Comparison of ENCODE assay signal across 8 mouse cellular contexts in genomic region chr1:191395871-191396433, GRCm38 (mm10). TPM values are rescaled to one million over a fixed set of nuclear protein-coding genes. Genes with fewer than 3 reads are reported as not detected.
DNase-seq lines count a peak whose midpoint lies in the region; ATAC-seq and TF ChIP-seq lines count a peak whose summit lies in the region.

No protein-coding gene starts in this region.

- H3K27me3 ChIP-seq in heart, embryonic 14.5 days (ENCODE audit: control insufficient read depth, insufficient read depth, low read length) = no peaks in the 10 kb centered on the region
- no peaks in the 10 kb centered on the region for H3K27me3 ChIP-seq in lung, postnatal 0 days (replicated peaks; ENCODE audit: insufficient read depth, low read length)

- DNase-seq in A20 (ENCODE audit: low read depth, low spot score) (peak; percentile 76), NIH3T3 (ENCODE audit: low read depth) (peak; percentile 58)
- DNase-seq in embryo, embryonic 9.5 days (ENCODE audit: extremely low spot score) = peak; percentile 56
- DNase-seq in kidney, postnatal 14 days = peak; percentile 69
- peak; percentile 40 for DNase-seq in lung, postnatal 0 days (ENCODE audit: low spot score)
- peak; percentile 48 for DNase-seq in right cerebral cortex, postnatal 4 days
- peak; percentile 46 to 60 for DNase-seq in urinary bladder, postnatal 36 days (ENCODE audit: low spot score in 2 of 2)

- H3K9ac ChIP-seq in heart, embryonic 14.5 days (ENCODE audit: low read length) = peak overlapping the region; percentile 97
- peak overlapping the region; percentile 92 for H3K9ac ChIP-seq in lung, postnatal 0 days (replicated peaks; ENCODE audit: low read depth)

- WGBS in heart, embryonic 14.5 days = under 1% methylated on average over 35 of the region's 43 CpGs
- WGBS in lung, postnatal 0 days = 0% methylated on average over 34 of the region's 43 CpGs

- H3K4me3 ChIP-seq in heart, embryonic 14.5 days (ENCODE audit: control insufficient read depth in 1 of 2, insufficient read depth in 1 of 2, low read depth in 1 of 2, low read length in 2 of 2) = peak overlapping the region; percentile 75 to 93
- H3K4me3 ChIP-seq in lung, postnatal 0 days (ENCODE audit: low read depth, low read length) = peak overlapping the region; percentile 94

- peak overlapping the region; percentile 74 for H3K4me2 ChIP-seq in heart, embryonic 14.5 days (ENCODE audit: low read length)
- peak overlapping the region; percentile 70 for H3K4me2 ChIP-seq in lung, postnatal 0 days (replicated peaks; ENCODE audit: low read depth, low read length)

- peak overlapping the region; percentile 87 to 97 for H3K27ac ChIP-seq in heart, embryonic 14.5 days (replicated peaks in 1 of 2; ENCODE audit: control insufficient read depth in 1 of 2, insufficient read depth in 1 of 2, low read depth in 2 of 2, low read length in 2 of 2)
- peak overlapping the region; percentile 98 for H3K27ac ChIP-seq in lung, postnatal 0 days (ENCODE audit: low read length)

- H3K9me3 ChIP-seq in heart, embryonic 14.5 days (ENCODE audit: control insufficient read depth, low read length) = no peaks in the 10 kb centered on the region
- H3K9me3 ChIP-seq in lung, postnatal 0 days (ENCODE audit: low read length) = no peaks in the 10 kb centered on the region

- no peaks in the 10 kb centered on the region for H3K36me3 ChIP-seq in heart, embryonic 14.5 days (ENCODE audit: control insufficient read depth, insufficient read depth, low read length)
- H3K36me3 ChIP-seq in lung, postnatal 0 days (ENCODE audit: insufficient read depth, low read length) = no peaks in the 10 kb centered on the region

- ATAC-seq in heart, embryonic 14.5 days (ENCODE audit: insufficient number of reproducible peaks, insufficient read depth, low FRiP score, low read depth) = no peak
- no peak for ATAC-seq in lung, postnatal 0 days

- TF ChIP-seq EP300 in lung, postnatal 0 days (IDR thresholded peaks at IDR 0.05) = no peak

- peaks cover 5 to 30% of the 10 kb centered on the region in 2 experiments for H3K4me1 ChIP-seq in heart, embryonic 14.5 days (ENCODE audit: control insufficient read depth in 2 of 2, insufficient read depth in 2 of 2, low read length in 2 of 2)
- no peaks in the 10 kb centered on the region for H3K4me1 ChIP-seq in lung, postnatal 0 days (ENCODE audit: insufficient read depth, low read depth, low read length)

- peak; percentile 37 for TF ChIP-seq CTCF in lung, postnatal 0 days (IDR thresholded peaks at IDR 0.05)

RNA-seq across cellular contexts. Expression of gene Ppp2r5a, which starts 7.1 kb away (rescaled TPM):
- 55.0 and 62.4 TPM in 2 replicates for polyA plus RNA-seq in heart, embryonic 14.5 days (2014; fragmentation: Nextera tagmentation; extraction: Ambion mirVana)
- polyA plus RNA-seq in lung, postnatal 0 days (2015; fragmentation: Nextera tagmentation; extraction: Ambion mirVana) = 51.5 and 56.0 TPM in 2 replicates
